Comparison of ENCODE assay signal across 12 mouse cellular contexts in the genomic region with DNA sequence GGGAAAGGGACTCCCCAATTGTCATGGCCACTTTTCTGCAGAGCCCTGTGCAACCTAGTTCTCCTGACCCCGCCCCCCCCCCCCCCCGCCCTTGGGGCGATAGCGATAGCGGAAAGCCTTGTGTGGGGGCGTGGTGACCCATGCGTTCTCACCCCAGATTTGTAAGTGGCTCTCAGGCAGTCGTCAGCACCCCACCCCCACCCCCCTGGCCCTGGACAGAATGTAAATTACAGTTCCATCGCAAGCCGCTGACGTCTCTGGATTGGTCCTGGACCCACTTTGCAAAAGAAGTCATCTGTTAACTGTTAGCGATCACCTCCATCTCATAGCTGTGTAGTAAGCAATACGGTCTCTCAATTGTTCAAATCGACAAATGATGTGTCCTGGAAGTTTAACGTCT. TPM values are rescaled to one million over a fixed set of nuclear protein-coding genes. Genes with fewer than 3 reads are reported as not detected.
DNase-seq lines count a peak whose midpoint lies in the region; ATAC-seq and TF ChIP-seq lines count a peak whose summit lies in the region.
"Had no signal": no experiment of that assay in that cellular context is flagged by ENCODE, and none has a peak within 500 bp of the region (broad histone marks: within the 10 kb centered on the region; RNA-seq: fewer than 3 reads in every experiment).

No protein-coding gene starts in this region.

- peak overlapping the region; percentile 13; the same call in 1 of the 2 replicates for H3K4me3 ChIP-seq in heart, embryonic 13.5 days
- H3K4me3 ChIP-seq in lung, embryonic 16.5 days (ENCODE audit: low read length), result no peak overlapping the region
- H3K4me3 ChIP-seq in lung, postnatal 0 days (ENCODE audit: low read depth, low read length), result no peak overlapping the region
- 0 out of 2 replicates have a peak overlapping the region, but pooled peaks have one; percentile 12 for H3K4me3 ChIP-seq in limb, embryonic 12.5 days (replicated peaks)
- no peak overlapping the region for H3K4me3 ChIP-seq in stomach, postnatal 0 days (ENCODE audit: low read depth, low read length)

- 23% methylated on average over 13 of the region's 15 CpGs for WGBS in heart, embryonic 13.5 days
- WGBS in lung, embryonic 16.5 days, result 24% methylated on average over 15 of the region's 15 CpGs
- WGBS in lung, postnatal 0 days, result 37% methylated on average over 9 of the region's 15 CpGs
- WGBS in limb, embryonic 12.5 days, result 28% methylated on average over 14 of the region's 15 CpGs
- 29% methylated on average over 14 of the region's 15 CpGs for WGBS in stomach, postnatal 0 days

- H3K9me3 ChIP-seq in heart, embryonic 13.5 days, result no peaks in the 10 kb centered on the region
- H3K9me3 ChIP-seq in lung, embryonic 16.5 days (ENCODE audit: control insufficient read depth, low read length), result no peaks in the 10 kb centered on the region
- no peaks in the 10 kb centered on the region for H3K9me3 ChIP-seq in lung, postnatal 0 days (ENCODE audit: low read length)
- H3K9me3 ChIP-seq in limb, embryonic 12.5 days, result no peaks in the 10 kb centered on the region
- H3K9me3 ChIP-seq in stomach, postnatal 0 days (ENCODE audit: control insufficient read depth, low read length), result no peaks in the 10 kb centered on the region

- no peak for DNase-seq in heart, adult 18-20 months
- no peak for DNase-seq in lung, postnatal 0 days (ENCODE audit: low spot score)
- DNase-seq in stomach, postnatal 0 days (ENCODE audit: low spot score), result peak; percentile 22
- DNase-seq in cerebellum, adult 8-10 months, result no peak
- DNase-seq in adrenal gland, adult 18-20 months (ENCODE audit: low spot score in 2 of 2), result no peak
- DNase-seq: cerebellum, adult 9-10 months; gastrocnemius, postnatal 25 days; kidney, postnatal 25 days; lung, postnatal 36 days had no signal

- peaks cover 12% of the 10 kb centered on the region for H3K4me1 ChIP-seq in heart, embryonic 13.5 days
- H3K4me1 ChIP-seq in lung, embryonic 16.5 days (replicated peaks; ENCODE audit: control insufficient read depth, insufficient read depth, low read length), result no peaks in the 10 kb centered on the region
- H3K4me1 ChIP-seq in lung, postnatal 0 days (ENCODE audit: insufficient read depth, low read depth, low read length), result no peaks in the 10 kb centered on the region
- no peaks in the 10 kb centered on the region; the same call in 1 of the 2 replicates for H3K4me1 ChIP-seq in limb, embryonic 12.5 days (replicated peaks)
- 0 out of 2 replicates have a peak, but pooled peaks cover 2% of the 10 kb centered on the region for H3K4me1 ChIP-seq in stomach, postnatal 0 days (replicated peaks; ENCODE audit: control insufficient read depth, insufficient read depth)

- no peak overlapping the region for H3K9ac ChIP-seq in heart, embryonic 13.5 days
- no peak overlapping the region for H3K9ac ChIP-seq in lung, embryonic 16.5 days (ENCODE audit: low read length)
- no peak overlapping the region for H3K9ac ChIP-seq in lung, postnatal 0 days (replicated peaks; ENCODE audit: low read depth)
- no peak overlapping the region for H3K9ac ChIP-seq in limb, embryonic 12.5 days (replicated peaks)
- no peak overlapping the region for H3K9ac ChIP-seq in stomach, postnatal 0 days (ENCODE audit: low read length)

- no peaks in the 10 kb centered on the region for H3K27me3 ChIP-seq in heart, embryonic 13.5 days (replicated peaks)
- H3K27me3 ChIP-seq in lung, embryonic 16.5 days (ENCODE audit: control insufficient read depth, insufficient read depth, low read depth, low read length), result no peaks in the 10 kb centered on the region
- no peaks in the 10 kb centered on the region for H3K27me3 ChIP-seq in lung, postnatal 0 days (replicated peaks; ENCODE audit: insufficient read depth, low read length)
- H3K27me3 ChIP-seq in limb, embryonic 12.5 days, result no peaks in the 10 kb centered on the region
- H3K27me3 ChIP-seq in stomach, postnatal 0 days (ENCODE audit: control insufficient read depth, insufficient read depth, low read length), result no peaks in the 10 kb centered on the region

- no peak for TF ChIP-seq EP300 in lung, postnatal 0 days (IDR thresholded peaks at IDR 0.05)
- no peak for TF ChIP-seq EP300 in stomach, postnatal 0 days (optimal IDR thresholded peaks at IDR 0.05)

- no peak overlapping the region for H3K27ac ChIP-seq in heart, embryonic 13.5 days (replicated peaks)
- H3K27ac ChIP-seq in lung, embryonic 16.5 days (ENCODE audit: low read length), result no peak overlapping the region
- H3K27ac ChIP-seq in lung, postnatal 0 days (ENCODE audit: low read length), result no peak overlapping the region
- H3K27ac ChIP-seq in limb, embryonic 12.5 days, result no peak overlapping the region
- H3K27ac ChIP-seq in stomach, postnatal 0 days (replicated peaks), result no peak overlapping the region

- TF ChIP-seq CTCF in lung, postnatal 0 days (IDR thresholded peaks at IDR 0.05), result no peak
- TF ChIP-seq CTCF in stomach, postnatal 0 days (IDR thresholded peaks at IDR 0.05; ENCODE audit: low read depth), result no peak

- ATAC-seq in heart, embryonic 13.5 days (ENCODE audit: extremely low read depth, insufficient number of reproducible peaks, low FRiP score, low TSS enrichment), result no peak
- ATAC-seq in lung, embryonic 16.5 days (ENCODE audit: low read depth), result no peak
- no peak for ATAC-seq in lung, postnatal 0 days
- 0 out of 2 replicates have a peak, but pooled peaks have one; percentile 40 for ATAC-seq in limb, embryonic 12.5 days (ENCODE audit: insufficient number of reproducible peaks, insufficient read depth, low FRiP score, low TSS enrichment, low read depth)
- ATAC-seq in stomach, postnatal 0 days (ENCODE audit: low FRiP score, low TSS enrichment), result no peak

- H3K36me3 ChIP-seq in heart, embryonic 13.5 days, result no peaks in the 10 kb centered on the region
- no peaks in the 10 kb centered on the region for H3K36me3 ChIP-seq in lung, embryonic 16.5 days (ENCODE audit: control insufficient read depth, insufficient read depth, low read length)
- no peaks in the 10 kb centered on the region for H3K36me3 ChIP-seq in lung, postnatal 0 days (ENCODE audit: insufficient read depth, low read length)
- no peaks in the 10 kb centered on the region for H3K36me3 ChIP-seq in limb, embryonic 12.5 days
- no peaks in the 10 kb centered on the region for H3K36me3 ChIP-seq in stomach, postnatal 0 days (ENCODE audit: control insufficient read depth, insufficient read depth, low read length)

- peak overlapping the region; percentile 57 for H3K4me2 ChIP-seq in heart, embryonic 13.5 days
- 0 out of 2 replicates have a peak overlapping the region, but pooled peaks have one; percentile 25 for H3K4me2 ChIP-seq in lung, embryonic 16.5 days (ENCODE audit: low read depth, low read length)
- H3K4me2 ChIP-seq in lung, postnatal 0 days (replicated peaks; ENCODE audit: low read depth, low read length), result no peak overlapping the region
- H3K4me2 ChIP-seq in limb, embryonic 12.5 days, result peak overlapping the region; percentile 45
- no peak overlapping the region for H3K4me2 ChIP-seq in stomach, postnatal 0 days (replicated peaks; ENCODE audit: low read depth)

RNA-seq across cellular contexts. Expression of a gene that starts 4.7 kb away (rescaled TPM):
- 69.7 and 70.4 TPM in 2 replicates for polyA plus RNA-seq in heart, embryonic 13.5 days (2015; fragmentation: Nextera tagmentation; extraction: Ambion mirVana)
- total RNA-seq in heart, adult 18-20 months (2021), result 10 to 100 TPM in 1 of 2 experiments, 1 to 10 TPM in 1; 5.9 to 13.3 TPM
- 47.5 and 48.8 TPM in 2 replicates for polyA plus RNA-seq in lung, embryonic 16.5 days (2015; fragmentation: Nextera tagmentation; extraction: Ambion mirVana)
- polyA plus RNA-seq in lung, postnatal 0 days (2015; fragmentation: Nextera tagmentation; extraction: Ambion mirVana), result 13.5 and 14.5 TPM in 2 replicates
- 121 and 152 TPM in 2 replicates for polyA plus RNA-seq in limb, embryonic 12.5 days (2016; fragmentation: Nextera tagmentation; extraction: Ambion mirVana)
- polyA plus RNA-seq in stomach, postnatal 0 days (2015; fragmentation: Nextera tagmentation; extraction: Ambion mirVana), result 34.4 and 38.5 TPM in 2 replicates
- 10 to 100 TPM; 23.6 to 28.5 TPM for total RNA-seq in adrenal gland, adult 18-20 months (2021)

RNA-seq across cellular contexts. Expression of a gene that starts 52.2 kb away (rescaled TPM):
- polyA plus RNA-seq in heart, embryonic 13.5 days (2015; fragmentation: Nextera tagmentation; extraction: Ambion mirVana), result 115 and 119 TPM in 2 replicates
- total RNA-seq in heart, adult 18-20 months (2021), result 100 to 1,000 TPM; 194 to 206 TPM
- polyA plus RNA-seq in lung, embryonic 16.5 days (2015; fragmentation: Nextera tagmentation; extraction: Ambion mirVana), result 143 and 155 TPM in 2 replicates
- 66.6 and 75.3 TPM in 2 replicates for polyA plus RNA-seq in lung, postnatal 0 days (2015; fragmentation: Nextera tagmentation; extraction: Ambion mirVana)
- polyA plus RNA-seq in limb, embryonic 12.5 days (2016; fragmentation: Nextera tagmentation; extraction: Ambion mirVana), result 210 and 217 TPM in 2 replicates
- 55.3 and 63.0 TPM in 2 replicates for polyA plus RNA-seq in stomach, postnatal 0 days (2015; fragmentation: Nextera tagmentation; extraction: Ambion mirVana)
- total RNA-seq in adrenal gland, adult 18-20 months (2021), result 100 to 1,000 TPM; 103 to 210 TPM

Comparison
In these comparisons a context has a peak if more than half of its experiments do, and no peak if none do; other contexts are left out.
1. H3K4me2 ChIP-seq: peak in heart, embryonic 13.5 days (single experiment), lung, embryonic 16.5 days (single experiment) and limb, embryonic 12.5 days (single experiment); none in lung, postnatal 0 days (single experiment) and stomach, postnatal 0 days (single experiment).
2. H3K4me3 ChIP-seq: peak in heart, embryonic 13.5 days (single experiment) and limb, embryonic 12.5 days (single experiment); none in lung, embryonic 16.5 days (single experiment), lung, postnatal 0 days (single experiment) and stomach, postnatal 0 days (single experiment).